Mouse (Mus musculus) inflammation-experienced regulatory T-cells, adult 6 months (primary cell): Measurements from ENCODE around the gene Creb5. TPM values are rescaled to one million over a fixed set of nuclear protein-coding genes. Genes with fewer than 3 reads are reported as not detected.
A peak's percentile ranks its signal among the peaks of the same experiment; 100 is the strongest.

Experiments
- ATAC-seq: one replicate; pipeline ENCODE4 v1.8.0; 2017
- polyA plus RNA-seq, 3 experiments: library from polyadenylated mRNA; unstranded; fragments of 100-300 nt; shearing (Covaris generic); gene quantifications; one replicate each; pipeline ENCODE4 v1.2.1; 2017

Creb5 gene
- polyA plus RNA-seq, result under 1 TPM in 2 of 3 experiments, not detected in 1; 0.27 to 0.41 TPM

DNA sequence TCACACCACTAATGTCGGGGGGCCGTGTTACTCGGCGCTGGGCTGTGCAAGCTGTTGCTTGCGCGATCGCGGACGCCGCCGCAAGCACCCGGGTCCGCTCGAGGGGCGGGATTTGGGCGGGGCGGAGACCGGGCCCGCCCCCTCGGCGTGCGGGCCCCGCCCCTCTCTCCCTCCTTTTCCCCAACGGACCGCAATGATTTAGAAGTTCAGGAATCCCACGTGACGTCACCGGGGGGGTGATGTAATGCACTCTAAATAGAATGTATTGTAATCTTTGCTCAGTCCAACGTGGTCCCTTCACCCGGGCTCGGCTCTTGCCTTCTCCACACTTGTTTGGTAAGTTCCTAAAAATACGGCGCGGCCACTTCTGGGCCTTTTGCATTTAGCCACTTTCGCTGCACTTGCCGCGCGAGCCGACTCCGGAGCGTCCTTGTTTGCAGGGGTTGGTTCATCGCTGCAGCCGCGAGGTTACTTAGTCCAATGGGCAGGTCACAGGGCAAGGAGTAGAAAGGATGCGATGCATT lies at the start of gene Creb5:
Creb5 (plus strand) TSS at position 233 of the 524 bp plus-strand sequence.
- ATAC-seq, result no peak

DNA sequence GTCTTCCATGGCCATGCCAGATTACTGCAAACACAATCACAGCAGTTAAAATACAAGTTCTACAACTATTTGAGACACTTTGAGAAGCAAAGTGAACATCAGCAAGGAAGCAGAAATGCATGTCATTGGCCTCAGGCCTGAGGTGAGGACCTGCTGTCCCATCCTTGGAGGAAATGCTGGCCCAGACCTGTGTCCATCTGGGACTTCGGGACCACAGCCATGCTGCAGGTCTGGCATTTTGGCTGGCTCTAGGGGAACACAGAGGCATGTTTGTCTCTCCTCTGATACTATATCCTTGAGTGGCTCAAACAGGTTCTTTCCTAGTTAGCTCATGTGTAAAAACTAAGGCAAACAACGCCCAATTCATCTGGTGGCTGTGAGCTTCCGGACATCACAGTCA lies 27.2 kb upstream of the Creb5 start:
- no peak for ATAC-seq

DNA sequence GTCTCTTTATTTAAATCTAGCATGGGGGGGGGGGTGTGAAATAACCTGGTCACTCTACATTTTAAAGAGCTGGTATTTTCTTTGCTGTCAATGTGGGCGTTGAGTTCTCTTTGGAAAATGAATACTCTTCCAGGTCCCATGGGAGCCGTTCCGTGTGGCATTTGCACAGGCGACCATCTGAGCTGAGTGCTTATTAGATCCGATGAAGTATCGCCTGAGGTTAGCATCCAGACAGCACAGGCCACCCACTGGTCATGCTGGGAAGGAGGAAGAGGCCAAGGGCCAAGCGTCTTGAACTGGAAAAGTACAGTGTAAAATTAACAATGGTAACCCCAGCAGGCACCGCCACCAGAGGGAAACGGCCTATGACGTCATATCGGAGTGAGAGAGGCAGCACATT lies 24.7 kb upstream of the Creb5 start:
- no peak for ATAC-seq

DNA sequence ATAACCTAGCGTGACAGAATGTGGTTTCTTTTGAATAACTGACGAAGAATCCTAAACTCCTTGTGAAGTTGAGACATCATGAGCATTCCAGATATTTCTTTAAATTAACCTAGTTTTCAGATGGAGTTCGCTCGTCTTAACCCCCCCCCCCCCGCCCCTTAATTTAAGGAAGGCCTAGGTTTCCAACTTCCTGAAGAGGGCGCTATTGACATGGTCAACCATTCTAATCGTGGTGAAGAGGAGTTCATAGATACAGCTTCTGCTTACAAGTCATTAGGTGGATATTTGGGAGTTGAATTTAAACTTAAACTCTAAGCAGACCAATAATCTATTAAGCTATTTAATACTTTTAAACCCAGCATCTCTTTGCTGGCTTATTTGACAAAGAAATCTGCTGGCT lies 20.0 kb upstream of the Creb5 start:
- no peak for ATAC-seq

GRCm38 (mm10) chr6:53267732-53268505 lies 19.2 kb upstream of the Creb5 start:
- no peak for ATAC-seq

GRCm38 (mm10) chr6:53271216-53271615 lies 15.9 kb upstream of the Creb5 start:
- ATAC-seq, result no peak

GRCm38 (mm10) chr6:53271636-53272035 lies 15.4 kb upstream of the Creb5 start:
- no peak for ATAC-seq

- ATAC-seq, result no peak
Observed at GRCm38 (mm10) chr6:53286389-53287037, 557 bp upstream of the Creb5 start.

DNA sequence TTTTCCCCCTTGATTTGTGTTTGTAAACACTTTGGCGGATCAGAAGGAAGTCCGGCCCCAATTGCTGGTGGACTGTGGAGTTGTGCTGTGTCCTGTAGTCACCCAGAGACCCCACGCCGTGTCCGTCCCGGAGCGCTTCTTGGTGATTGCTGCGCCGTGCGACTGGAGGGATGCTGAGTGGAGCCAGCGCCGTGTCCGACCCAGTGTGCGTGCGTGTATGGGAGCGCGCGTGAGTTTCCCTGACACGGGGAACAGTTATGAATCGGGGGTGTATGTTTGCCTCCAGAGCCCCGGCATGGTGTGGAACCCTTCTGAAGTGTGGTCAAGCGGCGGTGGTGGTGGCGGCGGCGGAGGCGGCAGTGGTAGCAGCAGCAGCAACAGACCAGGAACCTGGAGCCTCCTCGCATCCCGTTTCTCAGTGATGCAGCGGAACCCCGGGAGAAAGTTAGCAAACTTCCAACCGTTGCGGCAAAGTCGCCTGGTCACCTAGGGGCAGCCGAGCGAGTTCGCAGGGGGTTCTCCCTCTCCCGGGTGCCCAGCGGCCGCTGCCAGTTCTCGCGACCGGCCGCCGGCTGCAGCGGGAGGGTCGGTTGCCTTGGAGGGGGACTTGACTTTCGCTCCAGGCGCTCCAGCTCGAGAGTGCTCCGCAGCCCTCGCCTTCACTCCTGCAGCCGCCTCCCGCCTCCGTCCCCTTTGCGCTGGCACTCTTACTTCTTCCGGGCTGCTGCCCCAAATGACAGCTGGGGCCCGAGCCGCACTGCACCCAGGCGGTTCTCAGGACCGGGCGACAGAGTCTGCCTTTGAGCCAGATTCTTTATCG lies 702 bp downstream of the Creb5 start:
- peak; percentile 53 for ATAC-seq

DNA sequence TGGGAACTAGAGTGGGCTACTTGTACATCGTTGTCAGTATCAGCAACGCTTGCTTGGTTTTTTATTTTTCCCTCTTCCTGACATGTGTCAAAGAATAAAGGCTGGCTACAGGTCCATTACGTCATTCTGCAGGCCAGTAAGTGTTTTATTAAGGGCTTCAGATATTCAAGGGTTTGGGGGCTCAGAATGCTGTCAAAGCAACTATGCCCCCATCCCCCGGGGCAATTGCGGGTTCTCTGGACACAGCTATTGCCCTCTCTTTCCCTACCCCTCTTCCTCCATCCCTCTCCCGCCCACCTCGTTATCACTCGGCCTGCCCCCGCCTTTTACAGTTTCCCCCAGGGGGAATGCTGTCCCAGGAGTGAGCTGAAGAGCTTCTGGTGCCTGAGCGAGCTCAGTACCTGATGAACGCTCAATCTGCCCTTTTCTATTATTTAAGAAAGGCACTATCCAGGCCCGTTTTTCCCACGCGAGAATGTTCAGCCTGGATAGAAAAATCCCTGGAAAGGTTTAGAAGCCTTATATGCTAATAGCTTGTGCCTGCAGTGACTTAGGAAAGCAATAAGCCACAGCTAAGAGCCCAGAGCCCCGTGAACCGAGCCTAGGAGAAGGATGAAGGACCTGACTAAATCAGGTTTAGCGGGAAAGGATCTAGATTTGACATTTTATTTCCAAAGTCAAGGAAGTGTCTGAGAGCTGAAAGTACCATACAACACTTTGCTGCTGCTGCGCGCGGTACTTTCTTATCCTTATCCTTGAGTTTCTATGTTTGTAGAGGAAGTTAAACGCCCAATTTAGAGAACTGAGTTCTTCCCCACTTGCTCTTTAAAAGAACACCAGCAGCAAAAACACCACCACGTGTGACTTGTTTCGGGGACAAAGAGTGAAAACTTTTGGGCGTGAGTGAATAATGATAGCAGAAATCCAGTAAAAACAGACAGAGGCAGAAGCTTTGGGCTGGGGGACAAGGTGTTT lies 1.8 kb downstream of the Creb5 start:
- ATAC-seq, result no peak

- ATAC-seq, result no peak
Observed at GRCm38 (mm10) chr6:53289659-53290058, 2.6 kb downstream of the Creb5 start.

DNA sequence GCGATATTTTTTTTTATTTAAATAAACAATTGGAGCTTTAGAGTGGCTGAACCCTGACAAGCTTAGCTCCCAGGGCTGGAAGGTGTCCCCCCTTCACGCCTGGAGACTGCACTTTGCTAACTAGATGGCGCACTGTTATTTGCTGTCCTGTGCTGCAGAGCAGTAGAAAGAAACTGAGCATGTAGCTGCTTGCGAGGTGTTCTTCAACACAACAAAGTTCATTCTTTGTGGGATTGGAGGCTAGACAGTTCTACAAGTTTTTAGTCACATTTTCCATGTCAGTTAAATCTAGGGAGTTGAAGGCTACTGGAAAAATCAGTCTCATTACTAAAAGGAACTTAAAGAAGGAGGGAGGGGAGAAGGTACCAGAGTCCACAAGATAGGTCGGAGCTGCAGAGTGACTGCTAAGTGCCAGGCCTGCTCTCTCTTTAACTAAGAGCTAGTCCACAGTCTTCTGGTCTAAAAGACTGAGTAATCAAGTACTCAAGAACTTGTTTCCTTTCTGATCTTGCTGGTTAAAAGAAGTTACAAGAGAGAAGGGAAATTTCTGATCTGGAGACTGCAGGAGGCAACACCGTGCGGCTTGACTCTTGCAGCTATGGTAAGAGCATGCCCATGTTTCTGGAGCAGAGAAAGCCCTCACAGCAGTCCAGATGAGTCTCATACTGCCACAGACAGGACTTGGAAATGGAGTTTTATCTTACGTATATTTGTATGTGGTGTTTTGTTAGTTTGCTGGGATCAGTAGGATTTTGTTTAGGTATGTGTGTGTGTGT lies 3.3 kb downstream of the Creb5 start:
- no peak for ATAC-seq

DNA sequence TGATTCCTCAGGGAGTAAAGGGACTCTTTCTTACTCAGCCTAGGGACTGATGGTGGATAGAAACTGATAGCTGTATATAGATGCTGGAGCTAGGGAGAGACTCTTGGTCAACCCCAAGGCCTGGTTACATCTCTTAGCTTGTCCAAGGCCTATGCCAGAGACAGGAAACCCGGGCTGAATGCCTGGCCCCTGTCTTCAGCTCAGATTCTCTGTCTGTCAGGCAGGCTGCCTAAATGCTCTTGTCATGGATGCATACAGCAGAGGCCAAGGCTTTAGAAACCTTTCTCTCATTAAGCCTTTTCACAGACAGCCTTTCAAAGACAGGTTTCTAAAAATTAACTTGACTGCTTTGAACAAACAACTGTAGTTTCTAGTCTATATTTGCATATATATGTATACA lies 5.9 kb downstream of the Creb5 start:
- ATAC-seq, result no peak

DNA sequence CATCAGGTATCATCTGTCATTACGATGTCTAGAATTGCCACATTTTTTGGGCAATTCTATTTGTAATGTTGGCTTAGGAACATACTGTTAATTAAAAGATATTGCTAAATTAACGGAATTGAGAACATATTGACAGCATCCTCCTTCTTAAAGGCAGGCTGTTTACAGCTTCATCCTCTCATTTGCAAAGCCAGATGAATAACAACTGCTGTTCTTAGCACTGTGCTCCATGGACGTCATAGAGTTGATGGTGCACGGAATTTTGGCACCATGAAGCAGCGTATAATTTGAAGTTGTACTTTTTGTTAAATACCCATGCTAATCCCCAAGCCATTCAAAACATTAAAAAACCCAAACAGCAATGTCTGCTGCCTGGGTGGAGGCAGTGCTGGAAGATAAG lies 10.8 kb downstream of the Creb5 start:
- no peak for ATAC-seq

- no peak for ATAC-seq
Observed at GRCm38 (mm10) chr6:53304201-53304600, 17.1 kb downstream of the Creb5 start.

DNA sequence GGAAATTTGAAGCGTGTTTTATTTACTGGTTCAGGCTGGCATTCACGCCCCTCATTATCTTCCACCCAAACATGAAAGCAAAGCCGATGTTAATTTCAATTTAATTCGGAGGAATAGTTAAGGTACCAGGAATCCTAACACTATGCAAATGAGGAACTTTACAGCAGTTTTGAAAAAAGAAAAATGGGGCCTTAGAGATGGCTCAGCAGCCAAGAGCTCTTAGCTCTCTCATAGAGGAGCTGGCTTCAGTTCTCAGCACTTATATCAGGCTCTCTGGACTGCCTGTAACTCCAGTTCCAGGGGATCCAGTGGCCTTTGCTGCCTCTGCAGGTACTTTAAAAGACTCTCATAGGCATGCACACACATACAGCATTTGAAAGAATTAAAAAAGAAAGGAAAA lies 19.1 kb downstream of the Creb5 start:
- ATAC-seq, result no peak

GRCm38 (mm10) chr6:53306710-53307109 lies 19.6 kb downstream of the Creb5 start:
- no peak for ATAC-seq

- ATAC-seq, result no peak
Observed at GRCm38 (mm10) chr6:53308684-53309083, 21.6 kb downstream of the Creb5 start.

DNA sequence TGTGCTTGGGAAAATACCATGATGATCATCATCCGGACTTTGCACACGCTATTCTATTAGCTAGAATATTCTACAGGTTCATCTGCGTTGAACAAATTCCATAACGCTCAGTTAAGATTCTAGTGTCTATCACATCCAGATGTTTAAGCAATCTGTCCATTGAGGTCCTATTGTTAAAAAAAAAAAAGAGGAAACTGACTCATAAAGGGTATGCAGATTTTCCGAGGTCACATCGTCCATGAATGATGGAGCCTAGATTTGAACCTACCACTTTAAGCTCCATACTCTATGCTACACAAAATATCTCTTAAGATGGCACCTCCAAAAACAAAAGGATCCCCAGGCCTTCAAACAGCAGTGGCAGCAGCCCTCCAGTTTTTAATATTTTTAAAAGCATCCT lies 26.5 kb downstream of the Creb5 start:
- no peak for ATAC-seq

- no peak for ATAC-seq
Observed at GRCm38 (mm10) chr6:53314126-53314525, 27.1 kb downstream of the Creb5 start.
